Mouse (Mus musculus) midbrain, embryonic 13.5 days (tissue): ENCODE data around the gene Siah1a. TPM values are rescaled to one million over a fixed set of nuclear protein-coding genes. Genes with fewer than 3 reads are reported as not detected.

ENCODE experiments used
- ATAC-seq: fragments of 200-750 bp; cut with Nextera tagmentation; 2 replicates; pipeline ENCODE4 v1.8.0; 2017; ENCODE audit warnings: mild to moderate bottlenecking, moderate TSS enrichment, moderate library complexity
- H3K27ac ChIP-seq: fragments of 300-500 bp; sonication (generic); 2 replicates; pipeline ENCODE4 v1.5.1; 2015; ENCODE audit warnings: inconsistent platforms, mild to moderate bottlenecking, moderate library complexity
- H3K27me3 ChIP-seq: fragments of 300-500 bp; sonication (generic); 2 replicates; pipeline ENCODE4 v1.6.1; 2015; ENCODE audit warnings: mild to moderate bottlenecking, inconsistent platforms
- H3K36me3 ChIP-seq: fragments of 300-500 bp; sonication (generic); 2 replicates; pipeline ENCODE4 v1.6.1; 2015; ENCODE audit warnings: mild to moderate bottlenecking, inconsistent platforms
- H3K4me1 ChIP-seq: fragments of 300-500 bp; sonication (generic); replicated peaks from 2 replicates; pipeline ENCODE4 v1.6.1; 2015; ENCODE audit warnings: inconsistent platforms
- H3K4me2 ChIP-seq: fragments of 300-500 bp; sonication (generic); replicated peaks from 2 replicates; pipeline ENCODE4 v1.6.1; 2015; ENCODE audit warnings: moderate library complexity, mild to moderate bottlenecking, inconsistent platforms
- H3K4me3 ChIP-seq: fragments of 300-500 bp; sonication (generic); replicated peaks from 2 replicates; pipeline ENCODE4 v1.5.1; 2015; ENCODE audit warnings: mild to moderate bottlenecking, inconsistent platforms
- H3K9ac ChIP-seq: fragments of 300-500 bp; sonication (generic); replicated peaks from 2 replicates; pipeline ENCODE4 v1.6.1; 2015; ENCODE audit warnings: mild to moderate bottlenecking, inconsistent platforms
- H3K9me3 ChIP-seq: fragments of 300-500 bp; sonication (generic); 2 replicates; pipeline ENCODE4 v1.6.1; 2016; ENCODE audit warnings: mild to moderate bottlenecking, inconsistent platforms
- WGBS: fragments of 180-500 bp; shearing (Covaris S2); methylation state at CpG from one replicate; pipeline ENCODE4 v1.1.7; 2015; 5-methylcytosine and 5-hydroxymethylcytosine counted together
- polyA plus RNA-seq: library from polyadenylated mRNA; unstranded; fragments of >200 nt; fragmentation: Nextera tagmentation; extraction: Ambion mirVana; gene quantifications from 2 replicates; pipeline ENCODE4 v1.2.1, GENCODE M21; 2015

Siah1a gene
- polyA plus RNA-seq, 1 experiment from 2014 or later: 91.0 TPM

DNA sequence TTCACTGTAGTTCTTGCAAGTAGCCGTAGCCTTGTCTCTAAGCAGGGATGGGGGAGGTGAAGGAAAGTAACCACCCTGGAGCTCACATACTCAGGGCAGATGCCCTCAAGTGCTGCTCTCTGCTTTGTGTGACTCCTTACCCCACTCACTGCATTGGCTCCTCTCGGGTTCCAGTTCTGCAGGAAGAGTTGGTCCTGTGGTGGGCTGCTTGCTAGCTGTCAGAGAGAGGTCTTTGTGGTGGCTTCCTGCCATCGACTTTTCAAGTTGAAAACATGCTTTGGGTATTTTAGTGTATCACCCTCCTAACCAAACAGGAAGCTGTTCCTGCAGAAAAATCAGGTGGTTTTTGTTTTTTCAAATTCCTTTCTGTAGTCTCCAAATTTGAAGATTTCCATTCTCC lies 59.1 kb downstream of the Siah1a start:
- no peak for ATAC-seq
- Histone ChIP-seq H3K27ac (no peak overlapping the region), H3K9ac (no peak overlapping the region), H3K27me3 (no peaks in the 10 kb centered on the region), H3K9me3 (no peaks in the 10 kb centered on the region), H3K4me3 (no peak overlapping the region), H3K36me3 (peaks cover 11% of the 10 kb centered on the region), H3K4me2 (no peak overlapping the region), H3K4me1 (no peaks in the 10 kb centered on the region)
- WGBS: 88% methylated on average over 3 of the region's 3 CpGs

Other genes with a start within 250 kb of the Siah1a start
- 0.05 and 0.14 TPM in 2 replicates for gene Abcc12, start 165.2 kb downstream of the Siah1a start, polyA plus RNA-seq
- gene Lonp2, start 121.9 kb downstream of the Siah1a start, polyA plus RNA-seq: 88.3 and 93.5 TPM in 2 replicates
- 5.9 and 8.5 TPM in 2 replicates for gene Gm10638, start 235 bp downstream of the Siah1a start, polyA plus RNA-seq
- 10.7 and 11.4 TPM in 2 replicates for gene N4bp1, start 139.3 kb upstream of the Siah1a start, polyA plus RNA-seq